Mouse (Mus musculus) megakaryocyte, embryonic 14.5 days (primary cell): Measurements from ENCODE around the gene Ocln.

Experiments
- FLI1 ChIP-seq: IDR thresholded peaks from 2 replicates; pipeline ENCODE4 v1.6.1; 2012; ENCODE audit warnings: low read length, inconsistent platforms, mixed read lengths
- GATA1 ChIP-seq: IDR thresholded peaks from 3 replicates; pipeline ENCODE4 v1.6.1; 2012; ENCODE audit warnings: mixed read lengths, low read length, inconsistent platforms, borderline replicate concordance

GRCm38 (mm10) chr13:100536149-100536548 is 16.4 kb downstream of the Ocln start:
- no peak for TF ChIP-seq GATA1
- no peak for TF ChIP-seq FLI1
